Mouse (Mus musculus): ENCODE measurements around the gene Exo5.

Exo5 gene

GRCm38 (mm10) chr4:120904533-120904932, 20.3 kb downstream of the Exo5 start:
- no peak for DNase-seq

- no peak for DNase-seq
Observed at GRCm38 (mm10) chr4:120895810-120896584, 28.8 kb downstream of the Exo5 start.

- DNase-seq, result no peak
Observed at GRCm38 (mm10) chr4:120895226-120895625, 29.6 kb downstream of the Exo5 start.

GRCm38 (mm10) chr4:120894584-120894983, 30.2 kb downstream of the Exo5 start:
- DNase-seq, result no peak

- DNase-seq, result no peak
Observed at GRCm38 (mm10) chr4:120893656-120894401, 31.0 kb downstream of the Exo5 start.

GRCm38 (mm10) chr4:120892516-120892915, 32.3 kb downstream of the Exo5 start:
- no peak for DNase-seq

- DNase-seq, result no peak
Observed at GRCm38 (mm10) chr4:120891960-120892359, 32.9 kb downstream of the Exo5 start.

GRCm38 (mm10) chr4:120890754-120891440, 33.9 kb downstream of the Exo5 start:
- peak; percentile 73 for DNase-seq

GRCm38 (mm10) chr4:120888884-120889283, 35.9 kb downstream of the Exo5 start:
- DNase-seq, result no peak

- peak; percentile 64 for DNase-seq
Observed at GRCm38 (mm10) chr4:120887381-120888112, 37.3 kb downstream of the Exo5 start.

- DNase-seq, result no peak
Observed at GRCm38 (mm10) chr4:120886811-120887210, 38.0 kb downstream of the Exo5 start.

- no peak for DNase-seq
Observed at GRCm38 (mm10) chr4:120886131-120886530, 38.7 kb downstream of the Exo5 start.

- DNase-seq, result peak; percentile 65
Observed at GRCm38 (mm10) chr4:120885208-120886120, 39.4 kb downstream of the Exo5 start.

GRCm38 (mm10) chr4:120882002-120882625, 42.7 kb downstream of the Exo5 start:
- DNase-seq, result peak; percentile 74

GRCm38 (mm10) chr4:120880731-120881432, 43.9 kb downstream of the Exo5 start:
- peak; percentile 47 for DNase-seq

- no peak for DNase-seq
Observed at GRCm38 (mm10) chr4:120879386-120879785, 45.4 kb downstream of the Exo5 start.

GRCm38 (mm10) chr4:120878728-120879127, 46.1 kb downstream of the Exo5 start:
- no peak for DNase-seq

GRCm38 (mm10) chr4:120875961-120876360, 48.9 kb downstream of the Exo5 start:
- no peak for DNase-seq

Data from embryo, embryonic 11 days (tissue).